Mouse (Mus musculus): ENCODE measurements around the gene Mark2.

Mark2 gene

DNA sequence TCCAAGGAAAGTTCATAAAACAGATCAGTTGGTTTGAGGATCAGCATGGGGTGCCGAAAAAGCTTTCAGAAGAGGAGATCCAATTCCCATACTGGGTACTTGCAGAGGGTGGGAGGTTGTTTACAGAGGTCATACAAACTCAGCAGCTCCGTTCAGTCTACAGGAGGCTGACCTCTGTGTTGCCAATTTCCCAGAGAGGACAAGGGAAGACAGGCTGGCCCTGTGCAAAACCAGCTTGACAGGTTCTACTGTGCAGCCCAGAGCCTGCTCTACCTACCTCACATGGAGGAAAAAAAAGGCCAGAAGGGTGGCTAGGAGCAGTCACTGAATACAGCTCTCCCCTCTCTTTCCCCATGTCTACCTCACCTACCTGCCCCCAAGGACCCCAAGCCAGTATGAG, 7.6 kb downstream of the Mark2 start:
- in situ Hi-C loops (cut with MboI; ENCODE audit: low sequenced_read_pairs): no loop called here

DNA sequence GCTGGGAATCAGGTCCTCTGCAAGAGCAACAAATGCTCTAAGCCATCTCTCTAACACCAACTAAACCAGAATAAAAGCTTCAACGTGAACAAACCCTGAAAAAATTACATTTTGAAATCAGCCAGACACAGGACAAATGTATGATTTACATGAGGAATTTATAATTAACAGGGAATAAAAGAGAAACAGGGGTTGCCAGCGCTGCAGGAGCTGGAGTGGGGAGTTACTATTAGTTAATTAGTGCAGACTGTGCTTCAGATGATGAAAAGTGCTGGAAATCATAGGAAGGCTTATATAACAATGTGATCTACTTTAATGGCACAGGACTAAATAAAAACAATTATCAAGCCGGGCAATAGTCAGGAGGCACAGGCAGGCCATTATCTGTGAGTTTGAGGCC, 20.3 kb downstream of the Mark2 start:
- in situ Hi-C loops (cut with MboI; ENCODE audit: low sequenced_read_pairs): no loop called here

DNA sequence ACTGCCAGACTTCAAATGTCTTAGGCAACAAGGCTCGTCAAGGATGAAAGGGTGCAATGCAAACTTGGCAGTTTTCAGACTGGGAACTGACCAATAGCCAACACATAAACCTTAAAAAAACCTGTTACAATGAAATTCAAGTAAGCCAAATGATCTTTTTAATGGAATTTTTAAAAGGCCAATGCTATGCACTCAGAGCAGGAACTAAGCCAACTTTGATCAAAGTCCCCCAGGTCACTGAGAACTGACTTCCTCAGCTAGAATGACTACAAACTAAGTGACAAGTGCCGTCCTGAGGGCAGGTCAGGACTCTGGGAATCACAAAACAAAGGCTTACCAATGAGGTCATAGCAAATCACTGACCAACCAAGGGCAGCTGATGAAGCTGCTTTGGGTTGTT, 21.5 kb downstream of the Mark2 start:
- in situ Hi-C loops (cut with MboI; ENCODE audit: low sequenced_read_pairs): no loop called here

DNA sequence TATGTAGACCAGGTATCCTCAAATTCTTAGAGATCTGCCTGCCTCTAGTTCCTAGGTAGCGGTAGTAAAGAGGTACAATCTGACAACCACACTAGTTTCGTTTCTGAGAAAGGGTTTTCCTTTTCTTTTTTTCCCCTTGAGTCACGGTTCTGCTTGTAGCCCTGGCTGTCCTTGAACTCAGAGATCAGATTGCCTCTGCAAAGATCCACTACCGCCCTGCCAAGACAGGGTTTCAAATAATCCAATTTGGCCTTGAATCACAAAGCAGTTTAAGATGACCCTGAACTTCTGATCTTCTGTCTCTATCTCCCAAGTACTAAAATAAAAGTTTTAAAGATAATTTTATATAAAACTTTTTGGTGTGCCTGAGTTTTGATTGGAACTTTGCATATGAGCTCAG, 23.9 kb downstream of the Mark2 start:
- in situ Hi-C loops (cut with MboI; ENCODE audit: low sequenced_read_pairs): no loop called here

DNA sequence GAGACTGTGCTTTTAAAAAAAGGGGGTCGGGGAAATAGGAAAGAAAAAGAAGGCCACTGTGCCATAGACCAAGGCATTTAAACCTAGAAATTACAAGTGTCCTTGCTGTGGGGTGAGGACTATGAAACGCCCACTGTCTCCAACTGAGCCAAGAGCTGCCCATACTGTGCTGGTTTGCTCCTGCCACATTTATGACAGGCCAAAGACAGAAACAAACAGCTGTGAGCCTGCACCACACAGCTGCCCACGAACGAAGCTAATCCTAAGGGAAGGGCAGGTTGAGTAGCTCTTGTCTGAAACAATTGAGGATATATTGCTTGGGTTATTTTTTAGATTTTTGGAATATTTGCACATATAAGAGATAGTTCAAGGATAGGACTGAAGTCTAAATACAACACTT, 24.8 kb downstream of the Mark2 start:
- in situ Hi-C loops (cut with MboI; ENCODE audit: low sequenced_read_pairs): no loop called here

GRCm38 (mm10) chr19:7315587-7315984, 26.1 kb downstream of the Mark2 start:
- in situ Hi-C loops (cut with MboI; ENCODE audit: low sequenced_read_pairs): no loop called here

GRCm38 (mm10) chr19:7314976-7315586, 26.6 kb downstream of the Mark2 start:
- in situ Hi-C loops (cut with MboI; ENCODE audit: low sequenced_read_pairs): no loop called here

GRCm38 (mm10) chr19:7313660-7314059, 28.0 kb downstream of the Mark2 start:
- in situ Hi-C loops (cut with MboI; ENCODE audit: low sequenced_read_pairs): no loop called here

GRCm38 (mm10) chr19:7311306-7311705, 30.4 kb downstream of the Mark2 start:
- in situ Hi-C loops (cut with MboI; ENCODE audit: low sequenced_read_pairs): no loop called here

DNA sequence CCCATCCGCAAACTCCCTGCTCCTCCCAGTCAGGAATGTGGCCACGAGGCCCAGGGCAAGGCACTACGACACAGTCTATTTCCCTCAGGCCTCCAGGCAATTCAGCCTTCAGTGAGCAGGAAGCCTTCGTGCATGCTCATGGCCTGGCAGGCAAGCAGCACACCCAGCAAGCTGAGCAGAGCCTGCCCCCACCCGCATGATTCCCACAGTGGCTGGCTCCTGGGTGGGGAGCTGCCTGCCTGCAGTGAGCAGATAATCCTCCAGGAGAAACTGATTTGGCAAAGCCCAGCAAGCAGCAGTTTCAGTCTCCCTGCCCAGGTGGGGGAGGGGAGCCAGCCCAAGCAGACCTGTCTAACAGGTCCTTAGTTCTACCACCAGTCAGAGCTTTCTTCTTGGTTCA, 31.0 kb downstream of the Mark2 start:
- in situ Hi-C loops (cut with MboI; ENCODE audit: low sequenced_read_pairs): no loop called here

DNA sequence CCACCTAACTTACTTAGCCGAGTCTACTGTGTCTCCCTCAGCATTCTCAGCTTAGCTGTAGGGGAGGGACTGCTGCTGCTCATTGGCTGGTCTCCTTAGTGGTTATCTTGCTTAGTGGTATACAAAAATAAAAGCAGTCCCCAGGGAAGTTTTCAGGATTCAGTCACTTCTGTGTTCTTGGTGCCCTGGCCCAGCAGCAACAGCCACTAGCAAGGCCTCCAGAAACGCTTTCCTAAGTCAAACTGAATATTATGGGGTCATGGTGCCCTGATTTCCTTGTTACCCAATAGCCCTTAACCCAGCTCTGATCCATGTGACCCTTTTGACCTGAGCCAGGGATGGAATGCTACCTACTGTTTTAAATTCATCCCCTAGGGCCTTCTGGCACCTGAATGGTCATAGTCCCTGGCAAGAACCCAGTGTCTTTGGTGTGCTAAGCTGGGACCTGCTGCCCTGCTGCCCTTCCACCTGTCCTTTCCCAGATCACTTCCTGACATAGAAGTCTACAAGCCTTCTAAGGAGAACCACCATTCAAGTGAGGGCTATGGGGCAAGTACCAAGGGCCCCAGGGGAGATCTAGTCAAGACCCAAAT, 31.8 kb downstream of the Mark2 start:
- in situ Hi-C loops (cut with MboI; ENCODE audit: low sequenced_read_pairs): no loop called here

GRCm38 (mm10) chr19:7307995-7308770, 33.5 kb downstream of the Mark2 start:
- in situ Hi-C loops (cut with MboI; ENCODE audit: low sequenced_read_pairs): no loop called here

DNA sequence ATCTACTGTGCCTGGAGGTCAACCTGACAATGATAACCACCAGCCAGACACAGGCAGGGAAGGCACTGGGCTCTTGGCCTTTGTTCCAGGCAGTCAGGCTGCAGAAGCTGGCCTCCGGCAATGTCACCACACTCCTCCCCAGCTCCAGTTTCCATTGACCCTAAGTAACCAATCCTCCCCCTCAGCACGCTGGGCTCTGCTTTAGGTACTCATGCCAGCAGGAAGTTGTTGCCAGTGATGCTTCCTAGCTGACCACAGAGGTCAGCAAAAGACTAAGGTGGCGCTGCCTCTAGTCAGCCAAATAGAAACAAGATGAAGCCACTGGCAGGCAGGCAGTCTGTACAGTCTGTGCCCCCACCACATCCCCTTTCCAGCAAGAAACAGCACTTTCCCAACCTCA, 34.7 kb downstream of the Mark2 start:
- in situ Hi-C loops (cut with MboI; ENCODE audit: low sequenced_read_pairs): no loop called here

DNA sequence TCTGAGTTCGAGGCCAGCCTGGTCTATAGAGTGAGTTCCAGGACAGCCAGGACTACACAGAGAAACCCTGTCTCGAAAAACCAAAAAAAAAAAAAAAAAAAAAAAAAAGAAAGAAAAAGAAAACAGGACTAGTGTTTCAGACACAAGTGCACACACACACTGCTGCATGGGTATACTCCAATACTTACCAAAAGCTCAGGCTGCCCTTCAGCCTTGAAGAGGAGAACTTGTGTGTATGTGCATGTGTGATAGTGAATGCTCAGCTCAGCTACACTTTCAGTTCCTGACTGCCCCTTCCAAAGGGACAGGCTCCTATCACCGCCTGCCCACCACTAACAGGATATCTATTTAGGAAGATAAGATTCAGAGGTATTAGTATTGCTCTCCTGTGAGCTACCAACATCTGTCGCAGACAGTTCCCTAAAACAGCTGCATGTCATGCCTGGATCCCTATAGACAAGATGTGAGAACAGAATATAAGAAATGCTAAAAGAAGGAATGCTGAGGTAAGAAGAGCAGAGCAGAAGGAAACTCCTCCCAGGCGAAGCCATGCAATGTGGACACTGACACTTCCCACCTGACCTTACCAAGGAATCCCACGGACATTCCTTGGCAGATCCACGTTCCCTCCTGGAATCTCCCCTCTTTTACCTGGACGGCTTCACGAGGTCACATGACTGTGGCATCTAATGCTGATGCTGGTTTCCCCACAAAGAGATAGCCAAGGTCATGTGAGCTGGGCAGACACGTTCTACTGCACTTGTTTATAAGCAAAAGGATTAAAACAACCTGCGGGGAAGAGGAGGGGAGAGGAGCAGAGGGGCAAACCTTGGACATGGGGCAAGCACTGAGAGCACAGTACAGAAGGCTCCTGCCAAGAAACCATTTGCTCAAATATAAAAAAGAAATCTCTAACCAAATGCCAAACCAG, 36.0 kb downstream of the Mark2 start:
- in situ Hi-C loops (cut with MboI; ENCODE audit: low sequenced_read_pairs): no loop called here

DNA sequence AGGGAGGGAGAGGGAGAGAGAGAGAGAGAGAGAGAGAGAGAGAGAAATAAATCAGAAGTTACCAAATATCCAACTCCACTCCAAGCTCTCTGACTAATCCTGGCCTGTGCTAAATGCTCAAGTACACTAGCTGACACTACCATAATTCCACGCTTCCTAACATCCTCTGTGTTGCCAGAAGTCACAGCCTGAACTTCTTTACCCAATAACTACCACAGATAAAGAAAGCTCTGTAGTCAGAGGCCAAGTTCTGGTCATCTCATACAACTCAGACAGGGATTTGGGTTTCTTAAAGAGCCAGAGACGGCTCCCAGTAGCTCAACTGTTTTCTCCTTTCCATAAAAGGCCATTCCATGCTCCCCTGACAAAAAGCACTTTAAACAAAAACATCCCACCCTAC, 36.9 kb downstream of the Mark2 start:
- in situ Hi-C loops (cut with MboI; ENCODE audit: low sequenced_read_pairs): no loop called here

DNA sequence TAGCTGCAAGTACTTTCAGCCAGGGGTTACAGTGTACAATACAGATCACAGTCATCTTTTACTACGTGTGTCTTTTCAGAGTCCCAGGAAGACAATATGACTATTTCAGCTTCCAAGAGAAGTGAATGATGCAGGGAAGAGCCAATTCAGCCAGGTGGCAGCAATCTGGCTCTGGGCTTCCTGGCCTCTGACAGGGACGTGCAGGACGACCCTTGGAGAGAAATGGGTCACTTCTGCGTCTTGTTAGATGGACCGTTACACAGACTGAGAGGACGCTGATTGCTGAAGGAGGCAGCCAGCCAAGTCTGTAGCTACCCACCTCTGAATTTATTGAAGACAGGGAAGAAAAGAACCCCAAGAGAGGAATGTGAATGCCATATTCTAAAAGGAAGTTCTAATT, 37.9 kb downstream of the Mark2 start:
- in situ Hi-C loops (cut with MboI; ENCODE audit: low sequenced_read_pairs): no loop called here

GRCm38 (mm10) chr19:7302493-7302797, 39.2 kb downstream of the Mark2 start:
- in situ Hi-C loops (cut with MboI; ENCODE audit: low sequenced_read_pairs): no loop called here

- in situ Hi-C loops (cut with MboI; ENCODE audit: low sequenced_read_pairs): no loop called here
Observed at GRCm38 (mm10) chr19:7301647-7302492, 39.8 kb downstream of the Mark2 start.

DNA sequence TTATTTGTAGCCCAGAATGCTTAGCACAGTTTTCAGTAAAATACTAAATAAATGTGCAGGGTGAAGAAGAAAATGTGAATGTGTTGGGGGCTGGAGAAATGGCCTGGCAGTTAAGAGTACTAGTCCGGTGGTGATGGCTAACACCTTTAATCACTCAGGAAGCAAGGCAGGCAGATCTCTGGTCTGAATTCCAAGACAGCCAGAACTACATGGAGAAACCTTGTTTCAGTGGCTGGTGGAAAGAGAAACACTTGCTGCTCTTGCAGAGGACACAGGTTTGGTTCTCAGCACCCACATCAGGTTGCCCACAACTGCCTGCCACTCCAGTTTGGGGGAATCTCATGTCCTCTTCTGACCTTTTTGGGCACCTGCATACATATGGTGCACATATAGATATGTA, 41.6 kb downstream of the Mark2 start:
- in situ Hi-C loops (cut with MboI; ENCODE audit: low sequenced_read_pairs): no loop called here

DNA sequence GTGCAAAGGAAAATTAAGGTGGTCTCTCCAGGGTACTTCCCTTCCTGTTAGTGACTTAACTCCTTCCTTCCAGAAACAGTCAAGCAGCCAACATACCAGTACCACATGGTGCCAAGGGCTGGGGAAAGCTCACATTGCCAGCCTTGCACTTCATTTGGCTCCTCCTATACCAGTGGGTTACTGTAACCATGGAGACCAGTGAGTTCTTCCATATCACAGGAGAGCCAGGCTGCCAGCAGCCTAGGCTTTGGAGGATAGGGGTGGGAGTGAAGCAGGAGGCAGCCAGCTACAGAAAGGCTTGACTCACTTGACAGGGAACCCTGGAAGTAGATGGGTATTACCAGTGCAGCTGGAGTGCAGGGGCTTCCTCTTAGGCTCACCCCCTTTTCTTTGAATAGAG, 42.6 kb downstream of the Mark2 start:
- in situ Hi-C loops (cut with MboI; ENCODE audit: low sequenced_read_pairs): no loop called here

DNA sequence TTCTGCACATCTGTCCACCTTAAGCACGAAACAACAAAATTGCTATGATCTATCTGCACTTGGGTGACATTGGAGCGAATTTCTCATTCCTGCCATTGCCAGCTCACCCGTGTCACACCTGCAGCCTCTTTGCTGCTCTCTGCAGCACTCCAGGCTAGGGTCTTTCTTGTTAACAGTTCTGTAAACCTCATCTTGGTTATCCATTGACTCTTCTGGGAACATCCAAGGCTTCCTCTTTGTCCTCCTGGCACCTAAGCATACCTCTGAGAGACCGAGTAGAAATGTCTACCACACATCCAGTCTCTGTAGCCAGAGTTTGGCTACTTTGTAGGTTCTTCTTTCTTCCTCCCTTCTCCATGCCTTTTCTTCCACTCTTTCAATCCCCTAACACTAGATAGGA, 45.7 kb downstream of the Mark2 start:
- in situ Hi-C loops (cut with MboI; ENCODE audit: low sequenced_read_pairs): no loop called here
